Mouse (Mus musculus): ENCODE data around the gene Mcrs1. TPM values are rescaled to one million over a fixed set of nuclear protein-coding genes. Genes with fewer than 3 reads are reported as not detected.

Mcrs1 gene
- polyA plus RNA-seq, 1 experiment, result 99.1 TPM

- H3K4me2 ChIP-seq (ENCODE audit: low read depth), result no peak overlapping the region
- H3ac ChIP-seq (ENCODE audit: control insufficient read depth, insufficient read length), result no peak overlapping the region
- no peak overlapping the region for H3K4me3 ChIP-seq
- H3K27me3 ChIP-seq (ENCODE audit: control insufficient read depth, insufficient read depth, insufficient read length), result peaks cover 13% of the 10 kb centered on the region
- H3K79me2 ChIP-seq (ENCODE audit: control insufficient read depth, insufficient read depth), result no peaks in the 10 kb centered on the region
- H3K36me3 ChIP-seq (ENCODE audit: control insufficient read depth, insufficient read depth), result peaks cover 22% of the 10 kb centered on the region
- TF ChIP-seq MAX (IDR thresholded peaks at IDR 0.05; ENCODE audit: low read depth) (no peak), SRF (IDR thresholded peaks at IDR 0.05; ENCODE audit: control insufficient read depth, insufficient read length, low read depth) (no peak), TCF3 (IDR thresholded peaks at IDR 0.05; ENCODE audit: insufficient read length, low read depth) (no peak), MYOG (IDR thresholded peaks at IDR 0.05; ENCODE audit: control insufficient read depth in 1 of 3, insufficient read depth in 1 of 3, insufficient read length in 2 of 3, low read depth in 2 of 3) (no peak), MYOD1 (IDR thresholded peaks at IDR 0.05; ENCODE audit: control insufficient read depth in 1 of 3, insufficient read length in 2 of 3, low read depth in 2 of 3) (no peak), CEBPB (IDR thresholded peaks at IDR 0.05; ENCODE audit: insufficient read depth, poor library complexity, severe bottlenecking) (no peak), TCF12 (IDR thresholded peaks at IDR 0.05; ENCODE audit: insufficient read depth, poor library complexity, severe bottlenecking) (no peak), E2F4 (IDR thresholded peaks at IDR 0.05; ENCODE audit: insufficient read depth) (no peak), REST (IDR thresholded peaks at IDR 0.05; ENCODE audit: insufficient read depth, insufficient read length) (no peak)
Observed at GRCm38 (mm10) chr15:99215741-99216463, 35.9 kb downstream of the Mcrs1 start.

DNA sequence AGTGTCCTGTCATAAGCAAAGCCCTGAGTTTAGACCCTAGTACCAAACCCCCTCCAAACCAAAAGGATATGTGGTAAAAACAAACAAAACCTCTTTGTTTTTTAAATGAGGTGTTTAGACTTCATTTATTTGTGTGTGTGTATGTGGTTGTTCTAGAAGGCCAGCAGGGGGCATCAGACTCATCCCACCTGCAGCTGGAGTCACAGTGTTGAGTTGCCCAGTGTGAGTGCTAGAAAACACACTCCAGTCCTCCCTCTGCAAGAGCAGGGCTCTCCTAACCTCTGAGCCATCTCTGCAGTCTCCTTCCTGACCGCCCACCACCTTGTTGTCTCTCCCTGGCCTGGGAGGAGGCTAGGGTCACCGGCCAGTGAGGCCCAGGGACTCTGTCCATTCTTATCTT lies 36.8 kb downstream of the Mcrs1 start:
- Histone ChIP-seq H3K4me3 (no peak overlapping the region), H3K4me2 (ENCODE audit: low read depth) (no peak overlapping the region), H3K79me2 (ENCODE audit: control insufficient read depth, insufficient read depth) (no peaks in the 10 kb centered on the region), H3K27me3 (ENCODE audit: control insufficient read depth, insufficient read depth, insufficient read length) (peaks cover 6% of the 10 kb centered on the region), H3K36me3 (ENCODE audit: control insufficient read depth, insufficient read depth) (peaks cover 31% of the 10 kb centered on the region), H3ac (ENCODE audit: control insufficient read depth, insufficient read length) (no peak overlapping the region)
- TF ChIP-seq MAX (IDR thresholded peaks at IDR 0.05; ENCODE audit: low read depth) (no peak), POLR2AphosphoS2 (IDR thresholded peaks at IDR 0.05; ENCODE audit: insufficient read length, low read depth) (peak; percentile 19)

DNA sequence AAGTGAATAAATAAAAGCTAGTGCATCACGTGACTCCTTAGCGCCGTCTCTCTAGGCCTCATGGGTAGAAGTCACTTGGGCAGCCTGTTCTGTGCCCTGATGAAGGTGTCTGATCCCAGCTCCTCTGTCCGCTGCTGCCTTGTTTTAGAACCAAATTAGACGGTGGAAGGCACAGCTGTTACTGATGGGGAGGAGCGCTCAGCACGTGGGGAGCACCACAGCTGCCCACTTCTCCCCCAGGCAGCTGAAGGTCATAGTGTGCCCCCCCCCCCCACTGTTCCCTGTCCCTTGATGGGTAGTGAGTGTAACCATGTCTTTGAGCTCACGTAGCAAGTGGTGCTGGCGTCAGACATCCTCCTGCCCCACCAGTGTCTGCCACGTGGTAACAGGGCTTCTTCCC lies 38.6 kb downstream of the Mcrs1 start:
- Histone ChIP-seq H3K27me3 (ENCODE audit: control insufficient read depth, insufficient read depth, insufficient read length) (no peaks in the 10 kb centered on the region), H3K36me3 (ENCODE audit: control insufficient read depth, insufficient read depth) (peaks cover 47% of the 10 kb centered on the region), H3K79me2 (ENCODE audit: control insufficient read depth, insufficient read depth) (no peaks in the 10 kb centered on the region), H3ac (ENCODE audit: control insufficient read depth, insufficient read length) (no peak overlapping the region), H3K4me2 (ENCODE audit: low read depth) (no peak overlapping the region), H3K4me3 (no peak overlapping the region)
- no peak for TF ChIP-seq MAX (IDR thresholded peaks at IDR 0.05; ENCODE audit: low read depth)
- peak in 1 of 3 experiments; percentile 70 for TF ChIP-seq MYOG (IDR thresholded peaks at IDR 0.05; ENCODE audit: control insufficient read depth in 1 of 3, insufficient read depth in 1 of 3, insufficient read length in 2 of 3, low read depth in 2 of 3)
- peak in 2 of 3 experiments; percentile 55 to 76 for TF ChIP-seq MYOD1 (IDR thresholded peaks at IDR 0.05; ENCODE audit: control insufficient read depth in 1 of 3, insufficient read length in 2 of 3, low read depth in 2 of 3)
- TF ChIP-seq TCF12 (IDR thresholded peaks at IDR 0.05; ENCODE audit: insufficient read depth, poor library complexity, severe bottlenecking), result peak; percentile 14

GRCm38 (mm10) chr15:99205959-99206358 lies 45.8 kb downstream of the Mcrs1 start:
- Histone ChIP-seq H3K27me3 (ENCODE audit: control insufficient read depth, insufficient read depth, insufficient read length) (no peaks in the 10 kb centered on the region), H3K4me2 (ENCODE audit: low read depth) (no peak overlapping the region), H3K4me3 (no peak overlapping the region), H3K36me3 (ENCODE audit: control insufficient read depth, insufficient read depth) (peaks cover 59% of the 10 kb centered on the region), H3K79me2 (ENCODE audit: control insufficient read depth, insufficient read depth) (no peaks in the 10 kb centered on the region), H3ac (ENCODE audit: control insufficient read depth, insufficient read length) (no peak overlapping the region)
- TF ChIP-seq USF1 (IDR thresholded peaks at IDR 0.05; ENCODE audit: low read depth) (no peak), SRF (IDR thresholded peaks at IDR 0.05; ENCODE audit: control insufficient read depth, insufficient read length, low read depth) (no peak), TCF12 (IDR thresholded peaks at IDR 0.05; ENCODE audit: insufficient read depth, poor library complexity, severe bottlenecking) (no peak), POLR2AphosphoS2 (IDR thresholded peaks at IDR 0.05; ENCODE audit: insufficient read length, low read depth) (no peak), MYOG (IDR thresholded peaks at IDR 0.05; ENCODE audit: control insufficient read depth in 1 of 3, insufficient read depth in 1 of 3, insufficient read length in 2 of 3, low read depth in 2 of 3) (no peak), TCF3 (IDR thresholded peaks at IDR 0.05; ENCODE audit: insufficient read length, low read depth) (no peak), MAX (IDR thresholded peaks at IDR 0.05; ENCODE audit: low read depth) (no peak)

DNA sequence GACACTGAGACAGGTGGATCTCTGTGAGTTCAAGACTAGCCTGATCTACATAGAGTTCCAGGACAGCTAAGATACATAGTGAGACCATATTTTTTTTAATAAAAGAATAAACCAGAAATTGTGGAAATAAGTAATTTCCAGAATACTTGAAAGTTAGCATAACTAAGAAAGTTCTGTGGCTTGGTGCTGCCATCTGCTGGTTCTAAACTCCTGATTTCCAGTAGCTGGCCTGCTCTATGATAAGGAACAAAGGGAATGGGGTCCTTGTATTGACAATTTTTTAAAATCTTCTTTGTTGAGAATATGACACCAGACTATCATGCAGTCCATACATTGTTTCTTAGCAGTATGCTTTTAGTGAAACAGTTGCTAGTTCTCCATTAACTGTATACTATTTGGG lies 53.0 kb downstream of the Mcrs1 start:
- TF ChIP-seq USF1 (IDR thresholded peaks at IDR 0.05; ENCODE audit: low read depth), result no peak
- TF ChIP-seq POLR2AphosphoS2 (IDR thresholded peaks at IDR 0.05; ENCODE audit: insufficient read length, low read depth), result no peak
- TF ChIP-seq E2F4 (IDR thresholded peaks at IDR 0.05; ENCODE audit: insufficient read depth), result no peak
- TF ChIP-seq TCF12 (IDR thresholded peaks at IDR 0.05; ENCODE audit: insufficient read depth, poor library complexity, severe bottlenecking), result no peak
- no peak for TF ChIP-seq SRF (IDR thresholded peaks at IDR 0.05; ENCODE audit: control insufficient read depth, insufficient read length, low read depth)
- TF ChIP-seq REST (IDR thresholded peaks at IDR 0.05; ENCODE audit: insufficient read depth, insufficient read length), result no peak
- TF ChIP-seq POLR2A (IDR thresholded peaks at IDR 0.05; ENCODE audit: insufficient read length, low read depth), result no peak
- no peaks in the 10 kb centered on the region for H3K27me3 ChIP-seq (ENCODE audit: control insufficient read depth, insufficient read depth, insufficient read length)
- H3K36me3 ChIP-seq (ENCODE audit: control insufficient read depth, insufficient read depth), result peaks cover 43% of the 10 kb centered on the region
- no peak overlapping the region for H3ac ChIP-seq (ENCODE audit: control insufficient read depth, insufficient read length)
- H3K79me2 ChIP-seq (ENCODE audit: control insufficient read depth, insufficient read depth), result no peaks in the 10 kb centered on the region
- no peak overlapping the region for H3K4me3 ChIP-seq
- no peak overlapping the region for H3K4me2 ChIP-seq (ENCODE audit: low read depth)
